Mouse (Mus musculus) lung, embryonic 14.5 days (tissue): ENCODE results near the gene B4galnt2. TPM values are rescaled to one million over a fixed set of nuclear protein-coding genes. Genes with fewer than 3 reads are reported as not detected.

Experiments
- ATAC-seq: fragments of 200-750 bp; cut with Nextera tagmentation; 2 replicates; pipeline ENCODE4 v1.8.0; 2017; ENCODE audit warnings: mild to moderate bottlenecking, moderate TSS enrichment, moderate library complexity; ENCODE audit not compliant: insufficient read depth
- DNase-seq: peaks from one replicate; pipeline ENCODE4 v3.0.0-alpha.2; 2015
- H3K27ac ChIP-seq: fragments of 300-500 bp; sonication (generic); 2 replicates; pipeline ENCODE4 v1.5.1; 2014; ENCODE audit warnings: low read depth, mild to moderate bottlenecking, moderate library complexity
- H3K27me3 ChIP-seq: fragments of 300-500 bp; sonication (generic); 2 replicates; pipeline ENCODE4 v1.6.1; 2014; ENCODE audit warnings: low read length, control low read depth; ENCODE audit not compliant: insufficient read depth
- H3K36me3 ChIP-seq: fragments of 300-500 bp; sonication (generic); 2 replicates; pipeline ENCODE4 v1.6.1; 2014; ENCODE audit warnings: control low read depth; ENCODE audit not compliant: insufficient read depth
- H3K4me1 ChIP-seq: fragments of 300-500 bp; sonication (generic); 2 replicates; pipeline ENCODE4 v1.6.1; 2014; ENCODE audit warnings: antibody characterized with exemption, control low read depth; ENCODE audit not compliant: insufficient read depth
- H3K4me2 ChIP-seq: fragments of 300-500 bp; sonication (generic); 2 replicates; pipeline ENCODE4 v1.6.1; 2014; ENCODE audit warnings: mild to moderate bottlenecking
- H3K4me3 ChIP-seq: fragments of 300-500 bp; sonication (generic); 2 replicates; pipeline ENCODE4 v1.5.1; 2014; ENCODE audit warnings: low read depth, low read length
- H3K9ac ChIP-seq: fragments of 300-500 bp; sonication (generic); 2 replicates; pipeline ENCODE4 v1.6.1; 2014
- H3K9me3 ChIP-seq: fragments of 300-500 bp; sonication (generic); 2 replicates; pipeline ENCODE4 v1.6.1; 2016; ENCODE audit warnings: low read depth, low read length, control low read depth
- CTCF ChIP-seq: IDR thresholded peaks from 2 replicates; pipeline ENCODE4 v1.5.1; 2016; ENCODE audit warnings: antibody characterized with exemption, low read depth
- WGBS: fragments of 180-500 bp; shearing (Covaris S2); extraction: QIAGEN DNeasy Blood & Tissue Kit; methylation state at CpG from one replicate; pipeline ENCODE4 v1.1.7; 2014; 5-methylcytosine and 5-hydroxymethylcytosine counted together
- polyA plus RNA-seq: library from polyadenylated mRNA; unstranded; fragments of >200 nt; fragmentation: Nextera tagmentation; extraction: Ambion mirVana; gene quantifications from 2 replicates; pipeline ENCODE4 v1.2.1, GENCODE M21; 2014

B4galnt2 gene
- polyA plus RNA-seq, 1 experiment from 2014 or later: 0.11 TPM

GRCm38 (mm10) chr11:95850898-95851297, 63.8 kb downstream of the B4galnt2 start:
- no peak for TF ChIP-seq CTCF
- Histone ChIP-seq H3K9me3 (no peaks in the 10 kb centered on the region), H3K4me2 (no peak overlapping the region), H3K4me3 (no peak overlapping the region), H3K27ac (no peak overlapping the region), H3K4me1 (no peaks in the 10 kb centered on the region), H3K36me3 (no peaks in the 10 kb centered on the region), H3K9ac (no peak overlapping the region), H3K27me3 (no peaks in the 10 kb centered on the region)
- 68% methylated on average over 2 of the region's 2 CpGs for WGBS
- ATAC-seq (no peak), DNase-seq (no peak)

- no peak for TF ChIP-seq CTCF
- H3K36me3 ChIP-seq: no peaks in the 10 kb centered on the region
- no peak overlapping the region for H3K4me2 ChIP-seq
- H3K4me3 ChIP-seq: no peak overlapping the region
- no peaks in the 10 kb centered on the region for H3K9me3 ChIP-seq
- H3K27me3 ChIP-seq: no peaks in the 10 kb centered on the region
- H3K4me1 ChIP-seq: no peaks in the 10 kb centered on the region
- WGBS: 58% methylated on average over 4 of the region's 4 CpGs
- no peak overlapping the region for H3K27ac ChIP-seq
- no peak overlapping the region for H3K9ac ChIP-seq
- no peak for ATAC-seq
- no peak for DNase-seq
Observed at GRCm38 (mm10) chr11:95844935-95845334, 69.8 kb downstream of the B4galnt2 start.

- Histone ChIP-seq H3K4me2 (peak overlapping the region; percentile 50; the same call in 1 of the 2 replicates), H3K27me3 (no peaks in the 10 kb centered on the region), H3K4me1 (no peaks in the 10 kb centered on the region), H3K27ac (no peak overlapping the region), H3K9me3 (no peaks in the 10 kb centered on the region), H3K9ac (no peak overlapping the region), H3K36me3 (no peaks in the 10 kb centered on the region), H3K4me3 (no peak overlapping the region)
- 50% methylated on average over 6 of the region's 6 CpGs for whole genome bisulfite sequencing
- DNase-seq (no peak), ATAC-seq (no peak)
- TF ChIP-seq CTCF: no peak
Observed at GRCm38 (mm10) chr11:95843421-95843950, 71.2 kb downstream of the B4galnt2 start.

- Histone ChIP-seq H3K9ac (no peak overlapping the region), H3K4me2 (peak overlapping the region; percentile 50), H3K36me3 (no peaks in the 10 kb centered on the region), H3K4me3 (no peak overlapping the region), H3K9me3 (no peaks in the 10 kb centered on the region), H3K27ac (peak overlapping the region; percentile 43; the same call in 1 of the 2 replicates), H3K27me3 (no peaks in the 10 kb centered on the region), H3K4me1 (no peaks in the 10 kb centered on the region)
- DNase-seq (no peak), ATAC-seq (no peak)
- 69% methylated on average over 5 of the region's 5 CpGs for WGBS
- no peak for TF ChIP-seq CTCF
Observed at GRCm38 (mm10) chr11:95842953-95843352, 71.7 kb downstream of the B4galnt2 start.

- peak within 1 kb of the TSS; percentile 60 for H3K27ac ChIP-seq
- 16% methylated on average over 11 of the region's 11 CpGs for WGBS
Observed at GRCm38 (mm10) chr11:95842074-95842681, 72.5 kb downstream of the B4galnt2 start, which contains the start of gene Abi3. Abi3 (minus strand) TSS chr11:95842476.

GRCm38 (mm10) chr11:95841498-95841830, 73.2 kb downstream of the B4galnt2 start:
- H3K27me3 ChIP-seq: no peaks in the 10 kb centered on the region
- ATAC-seq (no peak), DNase-seq (no peak)
- H3K27ac ChIP-seq: peak overlapping the region; percentile 60; the same call in 1 of the 2 replicates
- WGBS: 49% methylated on average over 10 of the region's 10 CpGs
- TF ChIP-seq CTCF: no peak
- no peaks in the 10 kb centered on the region for H3K9me3 ChIP-seq
- H3K4me2 ChIP-seq: peak overlapping the region; percentile 50
- peak overlapping the region; percentile 34 for H3K4me3 ChIP-seq
- H3K9ac ChIP-seq: peak overlapping the region; percentile 30; the same call in 1 of the 2 replicates
- H3K4me1 ChIP-seq: peaks cover 12% of the 10 kb centered on the region
- no peaks in the 10 kb centered on the region for H3K36me3 ChIP-seq

More at GRCm38 (mm10) chr11:95842074-95842681, 72.5 kb downstream of the B4galnt2 start, which contains the start of gene Abi3:
- Histone ChIP-seq H3K9me3 (no peaks in the 10 kb centered on the region), H3K4me2 (peak within 1 kb of the TSS; percentile 50), H3K4me3 (peak within 1 kb of the TSS; percentile 34), H3K27me3 (no peaks in the 10 kb centered on the region), H3K9ac (peak within 1 kb of the TSS; percentile 30; the same call in 1 of the 2 replicates), H3K36me3 (no peaks in the 10 kb centered on the region), H3K4me1 (peaks cover 5% of the 10 kb centered on the region)
- ATAC-seq (peak; percentile 63; the same call in 1 of the 2 replicates), DNase-seq (peak; percentile 54)
- no peak for TF ChIP-seq CTCF

- no peaks in the 10 kb centered on the region for H3K36me3 ChIP-seq
- 69% methylated on average over 5 of the region's 5 CpGs for WGBS
- peak overlapping the region; percentile 50 for H3K4me2 ChIP-seq
- peaks cover 15% of the 10 kb centered on the region for H3K4me1 ChIP-seq
- H3K27me3 ChIP-seq: no peaks in the 10 kb centered on the region
- no peak overlapping the region for H3K27ac ChIP-seq
- H3K4me3 ChIP-seq: peak overlapping the region; percentile 34
- H3K9ac ChIP-seq: no peak overlapping the region; the same call in 1 of the 2 replicates
- no peak for TF ChIP-seq CTCF
- ATAC-seq (no peak), DNase-seq (no peak)
- no peaks in the 10 kb centered on the region for H3K9me3 ChIP-seq
Observed at GRCm38 (mm10) chr11:95840694-95841497, 73.8 kb downstream of the B4galnt2 start.
